Mouse (Mus musculus) erythroblast, embryonic 14.5 days (primary cell): Measurements from ENCODE around the gene Cgas. TPM values are rescaled to one million over a fixed set of nuclear protein-coding genes. Genes with fewer than 3 reads are reported as not detected.
"Not testable (repeated sequence)": the region's sequence is repeated elsewhere in the genome, so short reads cannot be mapped to it uniquely, and the experiment has no call there.

Source experiments
- H3K27me3 ChIP-seq: 2 replicates; pipeline ENCODE4 v1.6.1; 2012; ENCODE audit warnings: inconsistent platforms; ENCODE audit not compliant: control insufficient read depth
- H3K36me3 ChIP-seq: 2 replicates; pipeline ENCODE4 v1.6.1; 2012; ENCODE audit warnings: mild to moderate bottlenecking, inconsistent platforms; ENCODE audit not compliant: control insufficient read depth
- H3K4me1 ChIP-seq: 2 replicates; pipeline ENCODE4 v1.6.1; 2012; ENCODE audit warnings: inconsistent platforms; ENCODE audit not compliant: control insufficient read depth
- H3K4me3 ChIP-seq: replicated peaks from 2 replicates; pipeline ENCODE3; 2012; ENCODE audit warnings: moderate library complexity, mild to moderate bottlenecking, inconsistent platforms
- H3K9me3 ChIP-seq: 2 replicates; pipeline ENCODE4 v1.6.1; 2012; ENCODE audit warnings: low read length, inconsistent platforms, mixed read lengths; ENCODE audit not compliant: control insufficient read depth
- GATA1 ChIP-seq: IDR thresholded peaks from 2 replicates; pipeline ENCODE4 v1.6.1; 2012; ENCODE audit warnings: low read length, inconsistent platforms, mixed read lengths
- TAL1 ChIP-seq: IDR thresholded peaks from 3 replicates; pipeline ENCODE4 v1.6.1; 2012; ENCODE audit warnings: low read length, inconsistent platforms, mixed read lengths
- polyA plus RNA-seq: library from polyadenylated mRNA; stranded (reverse); fragments of >175 nt; gene quantifications from 2 replicates; pipeline ENCODE4 v1.2.3, GENCODE M21; 2012

Cgas gene
- polyA plus RNA-seq = 0.05 TPM in 1 of 2 replicates, not detected in the other

DNA sequence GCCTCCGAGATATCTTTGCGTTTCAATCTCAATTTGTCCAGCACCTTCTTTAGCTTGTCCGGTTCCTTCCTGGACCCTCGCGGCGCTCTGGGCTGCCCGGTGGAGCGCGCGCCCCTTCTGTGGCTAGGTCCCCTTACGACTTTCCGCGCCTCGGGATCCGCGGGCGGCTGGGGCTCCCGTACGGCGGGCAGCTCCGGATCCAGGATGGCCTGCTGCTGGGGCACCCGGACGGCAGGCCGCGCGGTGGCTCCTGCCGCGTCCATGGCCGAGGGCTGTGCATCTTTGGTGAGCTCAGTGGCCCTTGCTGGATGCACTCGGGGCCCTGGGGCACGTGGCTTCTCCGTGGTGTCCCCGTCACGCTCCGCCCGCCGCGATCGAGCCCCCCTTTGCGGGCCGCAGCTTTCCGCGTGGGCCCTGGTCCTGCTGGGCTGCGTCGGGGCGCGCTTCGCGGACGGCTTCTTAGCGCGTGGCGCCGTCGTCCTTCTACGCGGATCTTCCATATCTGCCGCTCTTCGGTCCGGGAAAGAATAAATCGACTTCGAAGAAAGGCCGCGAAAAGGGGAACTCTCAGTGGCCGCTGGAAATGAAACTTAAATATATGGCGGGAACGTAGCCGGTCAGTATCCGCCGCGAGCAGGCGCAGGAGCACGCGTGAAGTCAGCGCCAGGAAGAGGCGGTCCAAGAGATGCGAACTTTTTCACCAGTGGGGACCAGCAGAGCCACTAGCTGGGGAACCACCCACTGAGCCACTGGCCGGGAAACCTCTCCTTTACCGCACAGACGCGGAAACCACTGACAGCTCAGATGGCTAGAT is at the start of gene Cgas:
Gene Cgas (minus strand): TSS at position 659 of the 814 bp plus-strand sequence.
- Histone ChIP-seq H3K27me3 (peaks cover 76% of the 10 kb centered on the region), H3K4me1 (peaks cover 16% of the 10 kb centered on the region), H3K9me3 (peaks cover 6% of the 10 kb centered on the region; the same call in 1 of the 2 replicates), H3K36me3 (no peaks in the 10 kb centered on the region), H3K4me3 (peak within 1 kb of the TSS; percentile 58)
- TF ChIP-seq TAL1 (no peak), GATA1 (no peak)

DNA sequence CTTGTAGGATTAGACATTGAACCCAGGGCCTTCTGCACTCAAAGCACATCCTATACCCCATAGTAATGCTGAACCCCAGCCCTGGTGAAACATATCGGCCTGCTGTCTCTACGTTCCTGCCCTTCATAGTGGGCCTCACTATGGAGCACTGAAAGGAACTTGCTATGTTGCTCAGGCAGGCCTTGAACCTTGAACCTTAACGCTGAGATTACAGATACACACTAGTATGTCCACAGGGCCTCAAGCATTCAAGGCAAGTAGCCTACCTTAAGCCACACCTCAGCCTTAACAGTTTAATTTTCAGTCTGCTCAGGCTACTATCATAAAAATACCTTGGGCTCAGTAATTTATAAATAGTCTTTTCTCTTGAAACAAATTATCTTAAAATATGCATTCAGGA is 49.2 kb upstream of the Cgas start:
- Histone ChIP-seq H3K36me3 (no peaks in the 10 kb centered on the region), H3K27me3 (peaks cover 20% of the 10 kb centered on the region), H3K4me3 (no peak overlapping the region), H3K4me1 (peaks cover 3% of the 10 kb centered on the region; the same call in 1 of the 2 replicates), H3K9me3 (no peaks in the 10 kb centered on the region)
- no peak for TF ChIP-seq TAL1
- no peak for TF ChIP-seq GATA1

DNA sequence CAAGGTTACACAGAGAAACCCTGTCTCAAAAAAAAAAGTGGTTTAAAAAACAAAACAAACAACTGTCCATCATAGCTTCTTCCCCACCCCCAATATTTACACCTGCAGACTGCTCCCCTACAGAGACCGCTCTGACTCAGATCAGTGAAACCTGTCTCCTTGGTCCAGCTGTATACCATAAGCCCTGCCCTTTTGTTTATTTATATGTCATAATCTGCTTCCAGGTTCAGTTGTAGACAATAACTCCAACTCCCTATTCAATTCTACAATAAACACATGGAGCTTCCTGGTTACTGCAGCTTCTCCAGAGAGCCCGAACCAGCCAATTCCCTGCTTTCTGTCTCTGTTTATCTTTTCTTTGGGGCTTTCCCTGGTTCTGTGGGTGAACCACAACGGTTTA is 48.1 kb upstream of the Cgas start:
- Histone ChIP-seq H3K27me3 (peaks cover 20% of the 10 kb centered on the region), H3K36me3 (no peaks in the 10 kb centered on the region), H3K4me3 (no peak overlapping the region), H3K4me1 (peaks cover 3% of the 10 kb centered on the region; the same call in 1 of the 2 replicates), H3K9me3 (no peaks in the 10 kb centered on the region)
- TF ChIP-seq GATA1 (no peak), TAL1 (no peak)

DNA sequence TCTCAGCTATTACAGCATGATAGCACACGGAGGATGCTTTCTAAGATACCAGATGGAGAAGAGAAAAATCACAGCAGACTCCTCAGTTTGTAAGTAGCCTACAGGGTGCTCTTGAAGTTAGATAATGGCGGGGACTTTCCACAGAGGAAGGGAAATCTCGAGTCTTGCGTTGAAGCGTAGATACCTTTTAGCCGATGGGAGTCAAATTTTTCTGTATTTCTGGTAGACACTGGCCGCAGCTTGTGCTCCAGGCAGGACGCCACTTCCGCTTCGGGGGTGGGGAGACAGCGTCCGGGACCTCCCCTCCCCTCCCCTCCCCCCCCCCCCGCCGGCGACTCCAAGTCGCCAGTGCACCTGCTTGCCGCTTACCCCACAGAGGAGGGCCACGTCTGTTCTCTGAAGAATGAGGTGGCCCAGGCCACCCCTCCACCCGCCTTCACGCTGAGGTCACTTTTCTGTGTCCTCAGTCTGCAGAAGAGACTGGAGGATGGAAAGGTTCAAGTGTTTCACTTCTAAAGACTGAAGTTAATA is 45.9 kb upstream of the Cgas start, which contains the start of gene Eef1a1:
Gene Eef1a1 (minus strand): TSS at position 262 of the 531 bp plus-strand sequence.
- Histone ChIP-seq H3K4me1 (peaks cover 3% of the 10 kb centered on the region; the same call in 1 of the 2 replicates), H3K36me3 (no peaks in the 10 kb centered on the region), H3K27me3 (peaks cover 18% of the 10 kb centered on the region), H3K4me3 (peak within 1 kb of the TSS; percentile 38), H3K9me3 (no peaks in the 10 kb centered on the region)
- no peak for TF ChIP-seq TAL1

DNA sequence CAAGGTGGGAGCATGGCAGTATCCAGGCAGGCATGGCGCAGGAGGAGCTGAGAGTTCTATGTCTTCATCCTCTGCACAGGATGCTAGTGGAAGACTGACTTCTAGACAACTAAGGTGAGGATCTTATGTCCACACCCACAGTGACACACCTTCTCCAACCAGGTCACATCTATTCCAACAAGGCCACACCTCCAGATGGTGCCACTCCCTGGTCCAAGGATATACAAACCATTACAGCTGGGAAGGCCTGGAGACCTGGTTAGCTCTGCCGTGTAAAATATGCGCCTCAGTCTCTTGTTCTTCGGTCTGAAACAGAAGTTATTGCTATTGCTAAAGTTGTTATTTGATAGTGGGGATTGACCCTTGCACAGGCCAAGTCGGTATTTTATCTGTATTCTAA is 45.0 kb upstream of the Cgas start:
- H3K4me3 ChIP-seq, H3K9me3 ChIP-seq, H3K4me1 ChIP-seq, H3K36me3 ChIP-seq: not testable (repeated sequence)
- H3K27me3 ChIP-seq = peaks cover 18% of the 10 kb centered on the region

- TF ChIP-seq GATA1 (no peak), TAL1 (no peak)
- peaks cover 26% of the 10 kb centered on the region for H3K4me1 ChIP-seq
Measured at GRCm38 (mm10) chr9:78484660-78485059, 41.6 kb upstream of the Cgas start.

GRCm38 (mm10) chr9:78482386-78482785 is 39.3 kb upstream of the Cgas start:
- Histone ChIP-seq H3K4me3 (peak overlapping the region; percentile 87), H3K9me3 (no peaks in the 10 kb centered on the region), H3K27me3 (peaks cover under 1% of the 10 kb centered on the region; the same call in 1 of the 2 replicates), H3K36me3 (peaks cover 35% of the 10 kb centered on the region), H3K4me1 (peaks cover 38% of the 10 kb centered on the region)
- TF ChIP-seq GATA1 (no peak), TAL1 (no peak)

More at GRCm38 (mm10) chr9:78484660-78485059, 41.6 kb upstream of the Cgas start:
- Histone ChIP-seq H3K9me3 (no peaks in the 10 kb centered on the region), H3K36me3 (peaks cover 14% of the 10 kb centered on the region), H3K4me3 (no peak overlapping the region), H3K27me3 (peaks cover 16% of the 10 kb centered on the region)

- peaks cover 42% of the 10 kb centered on the region for H3K36me3 ChIP-seq
- TF ChIP-seq GATA1 = no peak
- no peaks in the 10 kb centered on the region for H3K27me3 ChIP-seq
- peaks cover 41% of the 10 kb centered on the region for H3K4me1 ChIP-seq
- no peaks in the 10 kb centered on the region for H3K9me3 ChIP-seq
- H3K4me3 ChIP-seq = peak overlapping the region; percentile 87
Measured at GRCm38 (mm10) chr9:78481423-78482331, 38.6 kb upstream of the Cgas start.

GRCm38 (mm10) chr9:78480706-78481358 is 37.8 kb upstream of the Cgas start:
- TF ChIP-seq TAL1 = no peak
- no peak for TF ChIP-seq GATA1
- peaks cover 41% of the 10 kb centered on the region for H3K4me1 ChIP-seq
- H3K36me3 ChIP-seq = peaks cover 49% of the 10 kb centered on the region
- peak overlapping the region; percentile 87 for H3K4me3 ChIP-seq
- H3K9me3 ChIP-seq = no peaks in the 10 kb centered on the region
- H3K27me3 ChIP-seq = no peaks in the 10 kb centered on the region

- not testable (repeated sequence) for H3K27me3 ChIP-seq, H3K9me3 ChIP-seq
- H3K4me1 ChIP-seq = peaks cover 41% of the 10 kb centered on the region
- peaks cover 53% of the 10 kb centered on the region for H3K36me3 ChIP-seq
- H3K4me3 ChIP-seq = peak overlapping the region; percentile 87
Measured at GRCm38 (mm10) chr9:78480227-78480626, 37.2 kb upstream of the Cgas start.

- Histone ChIP-seq H3K36me3 (peaks cover 62% of the 10 kb centered on the region), H3K4me3 (peak overlapping the region; percentile 49), H3K4me1 (peaks cover 41% of the 10 kb centered on the region)
- not testable (repeated sequence) for H3K9me3 ChIP-seq, H3K27me3 ChIP-seq
Measured at GRCm38 (mm10) chr9:78479308-78479707, 36.3 kb upstream of the Cgas start.

- H3K36me3 ChIP-seq = peaks cover 74% of the 10 kb centered on the region
- H3K27me3 ChIP-seq, H3K4me3 ChIP-seq, H3K9me3 ChIP-seq: not testable (repeated sequence)
- H3K4me1 ChIP-seq = peaks cover 41% of the 10 kb centered on the region
Measured at GRCm38 (mm10) chr9:78478009-78478605, 35.1 kb upstream of the Cgas start.
